Mouse (Mus musculus) stomach, embryonic 16.5 days (tissue): ENCODE measurements around the gene Tor1aip1. TPM values are rescaled to one million over a fixed set of nuclear protein-coding genes. Genes with fewer than 3 reads are reported as not detected.

Experiments used
- ATAC-seq: fragments of 200-750 bp; cut with Nextera tagmentation; 2 replicates; pipeline ENCODE4 v1.8.0; 2017; ENCODE audit warnings: moderate number of reproducible peaks, moderate TSS enrichment; ENCODE audit not compliant: insufficient read depth, low FRiP score
- H3K27ac ChIP-seq: fragments of 300-500 bp; sonication (generic); 2 replicates; pipeline ENCODE4 v1.5.1; 2014; ENCODE audit warnings: low read length
- H3K27me3 ChIP-seq: fragments of 300-500 bp; sonication (generic); 2 replicates; pipeline ENCODE4 v1.6.1; 2014; ENCODE audit warnings: low read length, control low read depth, mixed read lengths; ENCODE audit not compliant: control insufficient read depth, insufficient read depth
- H3K36me3 ChIP-seq: fragments of 300-500 bp; sonication (generic); 2 replicates; pipeline ENCODE4 v1.6.1; 2014; ENCODE audit warnings: low read length; ENCODE audit not compliant: control insufficient read depth, insufficient read depth
- H3K4me1 ChIP-seq: fragments of 300-500 bp; sonication (generic); 2 replicates; pipeline ENCODE4 v1.6.1; 2014; ENCODE audit warnings: low read length, control low read depth, mixed read lengths; ENCODE audit not compliant: control insufficient read depth, insufficient read depth
- H3K4me2 ChIP-seq: fragments of 300-500 bp; sonication (generic); 2 replicates; pipeline ENCODE4 v1.6.1; 2014; ENCODE audit warnings: low read depth, low read length, mixed read lengths
- H3K4me3 ChIP-seq: fragments of 300-500 bp; sonication (generic); replicated peaks from 2 replicates; pipeline ENCODE4 v1.5.1; 2014; ENCODE audit warnings: mild to moderate bottlenecking, low read length
- H3K9ac ChIP-seq: fragments of 300-500 bp; sonication (generic); 2 replicates; pipeline ENCODE4 v1.6.1; 2014; ENCODE audit warnings: low read length
- H3K9me3 ChIP-seq: fragments of 300-500 bp; sonication (generic); replicated peaks from 2 replicates; pipeline ENCODE4 v1.6.1; 2016; ENCODE audit warnings: low read length, control low read depth; ENCODE audit not compliant: control insufficient read depth
- WGBS: fragments of 180-500 bp; shearing (Covaris S2); extraction: QIAGEN DNeasy Blood & Tissue Kit; methylation state at CpG from one replicate; pipeline ENCODE4 v1.1.7; 2014; 5-methylcytosine and 5-hydroxymethylcytosine counted together
- polyA plus RNA-seq: library from polyadenylated mRNA; unstranded; fragments of >200 nt; fragmentation: Nextera tagmentation; extraction: Ambion mirVana; gene quantifications from 2 replicates; pipeline ENCODE4 v1.2.1, GENCODE M21; 2015

Gene Tor1aip1
- polyA plus RNA-seq, 1 experiment from 2014 or later: 33.8 TPM

- H3K4me3 ChIP-seq: peak overlapping the region; percentile 34
- H3K4me1 ChIP-seq: peaks cover 23% of the 10 kb centered on the region
- no peaks in the 10 kb centered on the region for H3K9me3 ChIP-seq
- H3K9ac ChIP-seq: peak overlapping the region; percentile 29; the same call in 1 of the 2 replicates
- H3K4me2 ChIP-seq: peak overlapping the region; percentile 58
- no peak for ATAC-seq
- peak overlapping the region; percentile 77 for H3K27ac ChIP-seq
- no peaks in the 10 kb centered on the region for H3K27me3 ChIP-seq
- WGBS: 25% methylated on average over 5 of the region's 5 CpGs
- peaks cover 10% of the 10 kb centered on the region for H3K36me3 ChIP-seq
These were observed 884 bp upstream of the Tor1aip1 start for GRCm38 (mm10) chr1:156037144-156037583.

DNA sequence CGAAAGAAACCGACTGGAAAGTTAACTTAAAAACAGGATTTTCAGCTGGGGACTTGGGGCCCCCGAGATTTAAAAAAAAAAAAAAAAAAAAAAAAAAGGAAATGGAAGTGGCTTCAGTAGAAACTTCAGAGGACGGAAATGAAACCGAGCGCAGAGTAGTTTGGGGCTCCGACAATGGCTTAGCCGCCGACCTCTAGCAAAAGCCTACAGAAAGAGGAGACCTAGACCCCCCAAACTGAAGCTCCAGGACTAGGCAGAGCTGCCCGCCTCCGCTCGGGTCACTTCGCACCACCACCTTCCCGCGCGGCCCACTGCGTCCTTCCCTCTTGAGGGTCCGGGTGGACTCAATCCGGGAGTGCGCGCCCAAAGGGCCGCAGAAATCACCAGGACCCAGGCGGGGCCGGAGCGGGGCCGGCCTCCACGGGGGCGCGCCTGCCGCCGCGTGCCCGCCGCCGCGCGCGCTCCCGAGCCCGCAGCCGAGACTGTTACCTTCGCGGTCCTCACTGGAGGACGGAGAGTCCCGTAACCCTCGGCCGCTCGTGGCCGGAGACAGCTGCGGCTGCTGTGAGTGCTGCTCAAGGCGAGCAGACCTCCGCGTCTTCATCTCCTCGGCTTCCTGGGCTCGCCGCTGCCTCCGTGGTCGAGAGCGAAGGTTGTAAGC is 881 bp downstream of the Tor1aip1 start, which contains the start of gene Tor1aip2:
Gene Tor1aip2, plus strand, starts transcription at position 135 of the 661 bp plus-strand sequence.
- Histone ChIP-seq H3K9ac (peak within 1 kb of the TSS; percentile 96), H3K4me2 (peak within 1 kb of the TSS; percentile 81), H3K27ac (peak within 1 kb of the TSS; percentile 100), H3K36me3 (peaks cover 10% of the 10 kb centered on the region), H3K9me3 (no peaks in the 10 kb centered on the region), H3K4me3 (peak within 1 kb of the TSS; percentile 89), H3K27me3 (no peaks in the 10 kb centered on the region), H3K4me1 (peaks cover 14% of the 10 kb centered on the region; the same call in 1 of the 2 replicates)
- under 1% methylated on average over 59 of the region's 59 CpGs for WGBS
- ATAC-seq: peak; percentile 85

DNA sequence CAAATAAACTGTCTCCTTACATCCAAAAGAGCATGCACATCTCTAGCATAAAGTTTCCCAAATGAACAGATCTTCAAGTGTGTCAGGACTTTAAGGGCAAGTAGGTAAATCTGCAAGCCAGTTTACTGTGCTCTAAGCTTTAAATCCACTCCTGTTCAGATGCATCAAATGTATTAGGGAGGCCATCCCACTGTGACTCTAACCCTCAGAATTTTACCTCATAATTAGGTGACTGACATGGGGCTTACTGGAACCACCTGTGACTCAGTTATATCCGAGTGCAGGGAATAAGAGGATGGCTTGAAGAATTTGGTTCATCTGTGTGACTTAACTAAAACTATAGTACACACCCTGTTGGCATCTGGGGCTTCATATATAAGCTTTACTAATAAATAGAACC is 1.6 kb downstream of the Tor1aip1 start:
- H3K9ac ChIP-seq: peak overlapping the region; percentile 96
- peak overlapping the region; percentile 89 for H3K4me3 ChIP-seq
- 28% methylated on average over 1 of the region's 1 CpGs for WGBS
- H3K36me3 ChIP-seq: peaks cover 10% of the 10 kb centered on the region
- peak overlapping the region; percentile 100 for H3K27ac ChIP-seq
- no peaks in the 10 kb centered on the region for H3K27me3 ChIP-seq
- ATAC-seq: no peak
- H3K9me3 ChIP-seq: no peaks in the 10 kb centered on the region
- H3K4me1 ChIP-seq: peaks cover 10% of the 10 kb centered on the region; the same call in 1 of the 2 replicates
- peak overlapping the region; percentile 81 for H3K4me2 ChIP-seq

GRCm38 (mm10) chr1:156033921-156034320 is 2.4 kb downstream of the Tor1aip1 start:
- WGBS: 98% methylated on average over 7 of the region's 7 CpGs
- H3K4me1 ChIP-seq: peaks cover 10% of the 10 kb centered on the region; the same call in 1 of the 2 replicates
- H3K27me3 ChIP-seq: no peaks in the 10 kb centered on the region
- ATAC-seq: no peak
- H3K4me3 ChIP-seq: no peak overlapping the region
- H3K9me3 ChIP-seq: no peaks in the 10 kb centered on the region
- peaks cover 10% of the 10 kb centered on the region for H3K36me3 ChIP-seq
- no peak overlapping the region for H3K27ac ChIP-seq
- no peak overlapping the region for H3K4me2 ChIP-seq
- no peak overlapping the region for H3K9ac ChIP-seq

- no peaks in the 10 kb centered on the region for H3K27me3 ChIP-seq
- no peak overlapping the region for H3K4me2 ChIP-seq
- H3K9ac ChIP-seq: no peak overlapping the region
- H3K9me3 ChIP-seq: no peaks in the 10 kb centered on the region
- no peak overlapping the region for H3K27ac ChIP-seq
- peaks cover 10% of the 10 kb centered on the region for H3K36me3 ChIP-seq
- no peak overlapping the region for H3K4me3 ChIP-seq
- 82% methylated on average over 4 of the region's 4 CpGs for WGBS
- H3K4me1 ChIP-seq: no peaks in the 10 kb centered on the region
- no peak for ATAC-seq
These were observed 7.8 kb downstream of the Tor1aip1 start for GRCm38 (mm10) chr1:156028340-156028975.

DNA sequence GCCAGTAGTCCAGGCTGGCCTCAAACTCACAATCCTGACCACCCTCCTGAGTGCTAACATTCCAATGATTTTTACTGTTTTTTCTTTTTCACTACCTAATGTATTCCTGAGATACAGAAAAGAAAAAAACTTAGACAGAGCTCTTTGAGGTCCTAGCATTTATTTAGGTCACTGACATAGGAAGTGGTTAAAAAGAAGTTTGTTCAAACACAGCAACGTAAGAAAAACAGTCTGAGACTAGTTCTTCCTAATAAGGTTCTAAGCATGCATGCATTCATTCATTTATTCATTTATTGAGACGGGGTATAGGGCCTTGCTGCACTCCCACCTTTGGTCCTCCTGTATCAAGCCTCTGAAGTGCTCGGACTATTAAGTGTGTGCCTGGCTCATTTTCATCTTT is 8.4 kb downstream of the Tor1aip1 start:
- ATAC-seq: no peak
- Histone ChIP-seq H3K36me3 (0 out of 2 replicates have a peak, but pooled peaks cover 4% of the 10 kb centered on the region), H3K4me3 (no peak overlapping the region), H3K4me2 (no peak overlapping the region), H3K27me3 (no peaks in the 10 kb centered on the region), H3K9me3 (no peaks in the 10 kb centered on the region), H3K9ac (no peak overlapping the region), H3K27ac (no peak overlapping the region), H3K4me1 (no peaks in the 10 kb centered on the region)
- 88% methylated on average over 3 of the region's 3 CpGs for WGBS

GRCm38 (mm10) chr1:156024831-156025503 is 11.3 kb downstream of the Tor1aip1 start:
- Histone ChIP-seq H3K9ac (no peak overlapping the region), H3K9me3 (no peaks in the 10 kb centered on the region), H3K27ac (no peak overlapping the region), H3K36me3 (peaks cover 8% of the 10 kb centered on the region; the same call in 1 of the 2 replicates), H3K4me3 (no peak overlapping the region), H3K4me2 (no peak overlapping the region), H3K27me3 (no peaks in the 10 kb centered on the region), H3K4me1 (no peaks in the 10 kb centered on the region)
- WGBS: 79% methylated on average over 8 of the region's 8 CpGs
- no peak for ATAC-seq

GRCm38 (mm10) chr1:156020402-156020801 is 15.9 kb downstream of the Tor1aip1 start:
- Histone ChIP-seq H3K9me3 (no peaks in the 10 kb centered on the region), H3K36me3 (peaks cover 9% of the 10 kb centered on the region; the same call in 1 of the 2 replicates), H3K4me2 (no peak overlapping the region), H3K27me3 (no peaks in the 10 kb centered on the region), H3K4me1 (no peaks in the 10 kb centered on the region), H3K9ac (no peak overlapping the region), H3K4me3 (no peak overlapping the region), H3K27ac (no peak overlapping the region)
- WGBS: 91% methylated on average over 1 of the region's 1 CpGs
- no peak for ATAC-seq

- no peak overlapping the region for H3K9ac ChIP-seq
- H3K4me1 ChIP-seq: no peaks in the 10 kb centered on the region
- no peaks in the 10 kb centered on the region for H3K27me3 ChIP-seq
- no peak for ATAC-seq
- no peak overlapping the region for H3K4me2 ChIP-seq
- H3K36me3 ChIP-seq: peaks cover 9% of the 10 kb centered on the region; the same call in 1 of the 2 replicates
- no peak overlapping the region for H3K4me3 ChIP-seq
- WGBS: 90% methylated on average over 1 of the region's 1 CpGs
- no peak overlapping the region for H3K27ac ChIP-seq
- H3K9me3 ChIP-seq: no peaks in the 10 kb centered on the region
These were observed 16.5 kb downstream of the Tor1aip1 start for GRCm38 (mm10) chr1:156019800-156020199.
